Mouse (Mus musculus) urinary bladder, postnatal 0 days (tissue): ENCODE results near the gene Vmn2r85. TPM values are rescaled to one million over a fixed set of nuclear protein-coding genes. Genes with fewer than 3 reads are reported as not detected.

Experiments used
- polyA plus RNA-seq: library from polyadenylated mRNA; unstranded; fragments of >200 nt; fragmentation: Nextera tagmentation; extraction: Ambion mirVana; gene quantifications from 2 replicates; pipeline ENCODE4 v1.2.1, GENCODE M21; 2015

The Vmn2r85 gene
- not detected in 2 replicates for polyA plus RNA-seq

DNA sequence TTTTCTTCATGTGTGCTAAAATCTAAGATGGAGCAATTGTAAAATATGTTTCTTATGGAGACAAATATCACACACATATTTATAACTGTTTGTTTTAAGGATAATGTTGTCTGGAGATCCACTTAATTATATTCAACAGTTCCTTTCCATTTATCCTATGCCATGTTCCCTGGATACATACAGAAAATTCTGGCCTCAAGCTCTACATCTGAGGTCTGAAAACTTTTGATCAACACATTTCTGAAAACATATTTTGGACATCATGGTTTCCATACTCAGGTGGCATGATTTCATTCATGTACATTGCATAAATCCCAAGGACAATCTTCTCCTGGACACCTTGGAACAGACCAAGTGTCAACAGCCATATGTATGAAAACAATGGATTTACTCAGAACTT is at the start of gene Vmn2r85:
Vmn2r85 (minus strand) TSS at position 101 of the 400 bp plus-strand sequence.

DNA sequence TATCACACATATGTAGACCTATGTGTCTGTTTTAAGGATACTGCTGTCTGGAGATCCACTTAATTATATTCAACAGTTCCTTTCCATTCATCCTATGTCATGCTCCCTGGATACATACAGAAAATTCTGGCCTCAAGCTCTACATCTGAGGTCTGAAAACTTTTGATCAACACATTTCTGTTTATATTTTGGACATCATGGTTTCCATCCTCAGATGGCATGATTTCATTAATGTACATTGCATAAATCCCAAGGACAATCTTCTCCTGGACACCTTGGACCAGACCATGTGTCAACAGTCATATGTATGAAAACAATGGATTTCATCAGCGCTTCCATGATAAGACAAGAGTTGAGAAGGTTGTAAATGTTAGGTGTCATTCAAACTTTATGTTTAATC is 26.4 kb upstream of the Vmn2r85 start, which contains the start of gene Vmn2r86:
Vmn2r86 (minus strand) TSS at position 101 of the 400 bp plus-strand sequence.

DNA sequence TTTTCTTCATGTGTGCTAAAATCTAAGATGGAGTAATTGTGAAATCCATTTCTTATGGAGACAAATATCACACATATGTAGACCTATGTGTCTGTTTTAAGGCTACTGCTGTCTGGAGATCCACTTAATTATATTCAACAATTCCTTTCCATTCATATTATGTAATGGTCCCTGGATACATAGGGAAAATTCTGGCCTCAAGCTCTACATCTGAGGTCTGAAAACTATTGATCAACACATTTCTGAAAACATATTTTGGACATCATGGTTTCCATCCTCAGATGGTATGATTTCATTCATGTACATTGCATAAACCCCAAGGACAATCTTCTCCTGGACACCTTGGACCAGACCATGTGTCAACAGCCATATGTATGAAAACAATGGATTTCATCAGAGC is 35.3 kb downstream of the Vmn2r85 start, which contains the start of gene Vmn2r84:
Vmn2r84 (minus strand) TSS at position 101 of the 400 bp plus-strand sequence.

Other genes starting within 250 kb of the Vmn2r85 start
- not detected in 2 replicates for gene Olfr826, start 245.5 kb downstream of the Vmn2r85 start, polyA plus RNA-seq
- not detected in 2 replicates for gene Olfr827, start 215.3 kb downstream of the Vmn2r85 start, polyA plus RNA-seq
- not detected in 2 replicates for gene Neurod4, start 149.5 kb downstream of the Vmn2r85 start, polyA plus RNA-seq
- gene Tespa1, start 106.8 kb downstream of the Vmn2r85 start, polyA plus RNA-seq = 0.13 and 0.40 TPM in 2 replicates
- gene Vmn2r84, start 35.4 kb downstream of the Vmn2r85 start, polyA plus RNA-seq = not detected in 2 replicates
- not detected in 2 replicates for gene Vmn2r86, start 26.3 kb upstream of the Vmn2r85 start, polyA plus RNA-seq
- not detected in 2 replicates for gene Vmn2r87, start 67.7 kb upstream of the Vmn2r85 start, polyA plus RNA-seq